Comparison of ENCODE assay signal across 7 mouse cellular contexts in the genomic region with DNA sequence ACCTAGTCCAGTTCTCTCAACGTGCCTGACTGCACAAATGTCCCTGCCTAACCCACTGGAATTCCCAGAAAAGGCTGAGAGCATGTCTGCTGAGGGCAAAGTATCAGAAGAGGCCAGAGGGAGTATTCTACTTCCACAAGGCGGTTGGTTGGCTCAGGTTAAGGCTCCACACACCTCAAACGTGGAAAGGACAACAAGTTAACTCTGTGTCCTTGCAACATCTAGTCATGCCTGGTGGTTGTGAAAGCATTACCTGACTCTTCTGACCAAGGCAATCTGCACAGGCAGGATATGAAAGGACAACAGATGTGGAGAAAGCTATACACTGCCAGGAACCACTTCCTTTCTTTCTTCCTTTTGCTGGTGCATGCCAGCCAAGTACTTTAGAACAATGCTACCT. TPM values are rescaled to one million over a fixed set of nuclear protein-coding genes. Genes with fewer than 3 reads are reported as not detected.
DNase-seq lines count a peak whose midpoint lies in the region; ATAC-seq lines count a peak whose summit lies in the region.

No protein-coding gene starts in this region.

- H3K9ac ChIP-seq in heart, embryonic 13.5 days, result no peak overlapping the region
- no peak overlapping the region for H3K9ac ChIP-seq in neural tube, embryonic 15.5 days (replicated peaks)

- peak overlapping the region; percentile 98; the same call in 1 of the 2 replicates for H3K4me2 ChIP-seq in heart, embryonic 13.5 days
- H3K4me2 ChIP-seq in neural tube, embryonic 15.5 days, result peak overlapping the region; percentile 97

- DNase-seq in lung, adult 18-20 months, result peak; percentile 30 to 70
- DNase-seq in lung, postnatal 14 days, result no peak
- DNase-seq in kidney, postnatal 36 days, result peak; percentile 73 to 87
- DNase-seq in right cerebral cortex, adult 18-20 months, result no peak
- no peak for DNase-seq in embryo, embryonic 10 days (ENCODE audit: low spot score)

- no peaks in the 10 kb centered on the region for H3K27me3 ChIP-seq in heart, embryonic 13.5 days (replicated peaks)
- no peaks in the 10 kb centered on the region for H3K27me3 ChIP-seq in neural tube, embryonic 15.5 days (replicated peaks)

- H3K36me3 ChIP-seq in heart, embryonic 13.5 days, result no peaks in the 10 kb centered on the region
- H3K36me3 ChIP-seq in neural tube, embryonic 15.5 days, result no peaks in the 10 kb centered on the region

- H3K9me3 ChIP-seq in heart, embryonic 13.5 days, result no peaks in the 10 kb centered on the region
- H3K9me3 ChIP-seq in neural tube, embryonic 15.5 days (replicated peaks), result no peaks in the 10 kb centered on the region

- ATAC-seq in heart, embryonic 13.5 days (ENCODE audit: extremely low read depth, insufficient number of reproducible peaks, low FRiP score, low TSS enrichment), result no peak
- ATAC-seq in neural tube, embryonic 15.5 days (ENCODE audit: low FRiP score), result no peak

- no peak overlapping the region for H3K4me3 ChIP-seq in heart, embryonic 13.5 days
- H3K4me3 ChIP-seq in neural tube, embryonic 15.5 days (replicated peaks), result no peak overlapping the region

- H3K27ac ChIP-seq in heart, embryonic 13.5 days (replicated peaks), result no peak overlapping the region
- no peak overlapping the region for H3K27ac ChIP-seq in neural tube, embryonic 15.5 days (replicated peaks)

- 67% methylated on average over 3 of the region's 3 CpGs for whole genome bisulfite sequencing in heart, embryonic 13.5 days
- WGBS in neural tube, embryonic 15.5 days, result 70% methylated on average over 3 of the region's 3 CpGs

- peaks cover 17% of the 10 kb centered on the region for H3K4me1 ChIP-seq in heart, embryonic 13.5 days
- peaks cover 15% of the 10 kb centered on the region for H3K4me1 ChIP-seq in neural tube, embryonic 15.5 days

RNA-seq across cellular contexts. Expression of a gene that starts 2.0 kb away (rescaled TPM):
- polyA plus RNA-seq in heart, embryonic 13.5 days (2015; fragmentation: Nextera tagmentation; extraction: Ambion mirVana), result 5.7 and 6.2 TPM in 2 replicates
- polyA plus RNA-seq in neural tube, embryonic 15.5 days (2015; fragmentation: Nextera tagmentation; extraction: Ambion mirVana), result 12.3 and 12.6 TPM in 2 replicates

Comparison
In these comparisons a context has a peak if more than half of its experiments do, and no peak if none do; other contexts are left out.
1. DNase-seq: peak in lung, adult 18-20 months (2 of 2) and kidney, postnatal 36 days (2 of 2); none in lung, postnatal 14 days (single experiment), right cerebral cortex, adult 18-20 months (single experiment) and embryo, embryonic 10 days (single experiment).